Mouse (Mus musculus): Measurements from ENCODE around the gene Il12rb2.

- TF ChIP-seq CTCF (IDR thresholded peaks at IDR 0.05; ENCODE audit: low read depth, low read length) (no peak), GATA1 (IDR thresholded peaks at IDR 0.05; ENCODE audit: borderline replicate concordance, low read length) (no peak), GATA2 (IDR thresholded peaks at IDR 0.05; ENCODE audit: borderline replicate concordance, low read depth, low read length) (no peak), TAL1 (conservative IDR thresholded peaks at IDR 0.05; ENCODE audit: low read depth, low read length) (no peak), POLR2AphosphoS5 (IDR thresholded peaks at IDR 0.05; ENCODE audit: insufficient replicate concordance, low read depth, low read length) (no peak)
Measured at GRCm38 (mm10) chr6:67314697-67315096, 61.3 kb downstream of the Il12rb2 start.

Data from G1E (cell line).